Mouse (Mus musculus) cerebellum, postnatal 36 days (tissue): ENCODE results near the gene Smyd3.

Source experiments
- DNase-seq, 2 experiments: peaks; one replicate each; pipeline ENCODE4 v3.0.0; 2021 to 2022; ENCODE audit warnings: mixed read lengths in 2 of 2

Gene Smyd3

GRCm38 (mm10) chr1:179516941-179517712 is 714 bp downstream of the Smyd3 start:
- peak in 1 of 2 experiments; percentile 20 for DNase-seq

GRCm38 (mm10) chr1:179511895-179512294 is 5.9 kb downstream of the Smyd3 start:
- DNase-seq, result no peak

GRCm38 (mm10) chr1:179510546-179511340 is 7.1 kb downstream of the Smyd3 start:
- DNase-seq, result no peak

- DNase-seq, result peak; percentile 38 to 41
These were observed 11.1 kb downstream of the Smyd3 start for GRCm38 (mm10) chr1:179506530-179507315.

GRCm38 (mm10) chr1:179502565-179502964 is 15.3 kb downstream of the Smyd3 start:
- peak in 1 of 2 experiments; percentile 15 for DNase-seq

GRCm38 (mm10) chr1:179499257-179499656 is 18.6 kb downstream of the Smyd3 start:
- DNase-seq, result no peak

- no peak for DNase-seq
These were observed 24.9 kb downstream of the Smyd3 start for GRCm38 (mm10) chr1:179492908-179493307.

- DNase-seq, result no peak
These were observed 29.3 kb downstream of the Smyd3 start for GRCm38 (mm10) chr1:179488520-179488919.

- no peak for DNase-seq
These were observed 29.9 kb downstream of the Smyd3 start for GRCm38 (mm10) chr1:179487990-179488389.

GRCm38 (mm10) chr1:179487238-179487637 is 30.6 kb downstream of the Smyd3 start:
- DNase-seq, result no peak

GRCm38 (mm10) chr1:179485784-179486540 is 31.9 kb downstream of the Smyd3 start:
- no peak for DNase-seq

GRCm38 (mm10) chr1:179480862-179481261 is 37.0 kb downstream of the Smyd3 start:
- DNase-seq, result no peak

GRCm38 (mm10) chr1:179477157-179477902 is 40.5 kb downstream of the Smyd3 start:
- DNase-seq, result peak; percentile 20 to 62

GRCm38 (mm10) chr1:179476461-179477156 is 41.2 kb downstream of the Smyd3 start:
- DNase-seq, result no peak

GRCm38 (mm10) chr1:179474776-179475175 is 43.1 kb downstream of the Smyd3 start:
- DNase-seq, result no peak

GRCm38 (mm10) chr1:179473920-179474643 is 43.8 kb downstream of the Smyd3 start:
- DNase-seq, result no peak

GRCm38 (mm10) chr1:179467970-179468369 is 49.9 kb downstream of the Smyd3 start:
- DNase-seq, result no peak

GRCm38 (mm10) chr1:179462376-179462775 is 55.5 kb downstream of the Smyd3 start:
- no peak for DNase-seq

- no peak for DNase-seq
These were observed 56.6 kb downstream of the Smyd3 start for GRCm38 (mm10) chr1:179461019-179461814.
